Mouse (Mus musculus) macrophage (primary cell): ENCODE results near the gene DXBay18. TPM values are rescaled to one million over a fixed set of nuclear protein-coding genes. Genes with fewer than 3 reads are reported as not detected.
"Not testable (repeated sequence)": the region's sequence is repeated elsewhere in the genome, so short reads cannot be mapped to it uniquely, and the experiment has no call there.

Experiments used
- H3K27ac ChIP-seq: fragments of 350-480 bp; formaldehyde crosslinking; 2 replicates; pipeline ENCODE4 v1.9.0; 2021
- H3K36me3 ChIP-seq: fragments of 350-480 bp; formaldehyde crosslinking; 2 replicates; pipeline ENCODE4 v1.9.0; 2021; ENCODE audit errors: inconsistent target
- H3K4me3 ChIP-seq: fragments of 350-480 bp; formaldehyde crosslinking; 2 replicates; pipeline ENCODE4 v1.9.0; 2021; ENCODE audit errors: inconsistent target
- H3K79me2 ChIP-seq: fragments of 350-480 bp; formaldehyde crosslinking; 2 replicates; pipeline ENCODE4 v1.9.0; 2021; ENCODE audit errors: inconsistent target
- WGBS: methylation state at CpG from one replicate; pipeline ENCODE4 v1.1.7; 2026; ENCODE audit warnings: inconsistent platforms; ENCODE audit not compliant: missing documents; 5-methylcytosine and 5-hydroxymethylcytosine counted together
- polyA plus RNA-seq: library from polyadenylated mRNA; stranded (reverse); fragments of 250-400 nt; gene quantifications from 3 replicates; pipeline ENCODE4 v1.2.4, GENCODE M21; 2018; ENCODE audit warnings: inconsistent platforms
- total RNA-seq, 78 experiments: library from RNA; depleted of rRNA; stranded (reverse); fragments of 250-400 nt; gene quantifications; 1 replicate in 9 of 78; 2 replicates in 24 of 78; 3 replicates in 43 of 78; 4 replicates in 2 of 78; pipeline ENCODE4 v1.2.4; 2018; ENCODE audit warnings: inconsistent platforms in 56 of 78

Gene DXBay18
- total RNA-seq (2018; cell fraction: chromatin; rRNA removed): not detected
- total RNA-seq (2018; cell fraction: cytosol; rRNA removed): not detected
- not detected for total RNA-seq (2018; cell fraction: nucleus; rRNA removed)
- not detected in 3 replicates for polyA plus RNA-seq

- no CpG with 5 or more reads among the region's 7 CpGs for WGBS
- not testable (repeated sequence) for H3K27ac ChIP-seq, H3K36me3 ChIP-seq, H3K79me2 ChIP-seq, H3K4me3 ChIP-seq
Observed at GRCm38 (mm10) chrX:73149350-73149749, at the start of gene DXBay18. Gene DXBay18, minus strand, starts transcription at chrX:73149450.

DNA sequence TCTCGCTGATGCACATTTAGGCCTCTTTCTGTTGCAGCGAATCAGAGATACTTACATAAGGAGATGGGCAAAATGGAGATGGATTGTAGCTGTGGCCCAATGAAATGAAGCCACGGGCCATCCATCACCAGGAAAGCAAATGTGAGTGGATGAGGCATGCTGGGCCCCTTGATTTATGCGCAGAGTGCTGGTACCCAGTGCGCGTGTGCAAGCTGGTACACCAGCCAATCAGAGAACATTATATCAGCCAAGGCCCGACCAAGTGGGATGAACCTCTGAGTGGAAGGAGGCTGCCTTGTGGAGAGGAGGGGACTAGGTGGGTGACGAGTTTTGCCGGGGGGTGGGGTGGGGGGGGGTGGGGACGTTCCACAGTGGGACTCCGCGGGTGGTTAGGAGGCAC is 42.7 kb upstream of the DXBay18 start, which contains the start of gene Xlr3b:
Gene Xlr3b, plus strand, starts transcription at position 274 of the 400 bp plus-strand sequence.
- H3K36me3 ChIP-seq, H3K4me3 ChIP-seq, H3K27ac ChIP-seq, H3K79me2 ChIP-seq: not testable (repeated sequence)
- 90% methylated on average over 7 of the region's 12 CpGs for WGBS

- not testable (repeated sequence) for H3K4me3 ChIP-seq, H3K27ac ChIP-seq, H3K36me3 ChIP-seq, H3K79me2 ChIP-seq
- no CpG with 5 or more reads among the region's 15 CpGs for WGBS
Observed at GRCm38 (mm10) chrX:73176889-73177288, 27.6 kb upstream of the DXBay18 start, which contains the start of gene Spin2d. Gene Spin2d, minus strand, starts transcription at chrX:73176989.

DNA sequence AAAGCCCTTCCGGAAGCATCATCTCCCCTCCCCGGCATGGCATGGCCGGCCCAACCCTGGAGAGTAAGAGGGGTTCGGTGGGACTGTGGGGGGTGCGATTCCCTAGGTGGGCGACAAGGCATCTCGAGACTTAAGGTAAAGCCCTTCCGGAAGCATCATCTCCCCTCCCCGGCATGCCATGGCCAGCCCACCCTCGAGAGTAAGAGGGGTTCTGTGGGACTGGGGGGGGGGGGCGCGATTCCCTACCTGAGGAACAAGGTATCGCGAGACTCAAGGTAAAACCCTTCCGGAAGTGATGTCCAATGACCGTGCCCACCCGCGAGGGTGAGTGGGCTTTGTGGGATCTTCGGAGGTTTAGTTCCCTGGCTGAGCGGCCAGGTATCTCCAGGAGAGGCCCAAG is 754 bp downstream of the DXBay18 start, which contains the start of gene Xlr5b:
Gene Xlr5b, plus strand, starts transcription at position 301 of the 400 bp plus-strand sequence.
- not testable (repeated sequence) for H3K79me2 ChIP-seq, H3K36me3 ChIP-seq, H3K4me3 ChIP-seq, H3K27ac ChIP-seq
- no CpG with 5 or more reads among the region's 20 CpGs for WGBS

DNA sequence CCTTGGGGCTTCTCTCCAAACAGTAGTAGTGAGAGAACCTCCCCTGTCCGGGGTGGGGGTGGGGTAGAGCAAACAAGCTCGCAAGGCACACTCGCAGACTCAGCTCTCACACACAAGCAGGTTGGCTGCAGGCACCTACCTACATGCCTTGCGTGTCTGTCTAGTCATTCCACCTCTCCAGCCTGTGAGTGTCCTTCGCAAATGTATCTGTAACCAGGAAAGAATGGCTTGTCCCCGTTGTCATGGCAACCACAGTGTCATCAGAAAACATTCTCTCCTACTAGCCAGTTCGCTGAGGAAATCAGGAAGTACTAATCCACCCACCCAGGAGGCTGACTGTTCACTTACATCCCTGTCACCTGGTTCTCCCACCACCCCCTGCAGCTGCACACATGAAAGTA is 6.0 kb downstream of the DXBay18 start:
- H3K36me3 ChIP-seq: not testable (repeated sequence)

DNA sequence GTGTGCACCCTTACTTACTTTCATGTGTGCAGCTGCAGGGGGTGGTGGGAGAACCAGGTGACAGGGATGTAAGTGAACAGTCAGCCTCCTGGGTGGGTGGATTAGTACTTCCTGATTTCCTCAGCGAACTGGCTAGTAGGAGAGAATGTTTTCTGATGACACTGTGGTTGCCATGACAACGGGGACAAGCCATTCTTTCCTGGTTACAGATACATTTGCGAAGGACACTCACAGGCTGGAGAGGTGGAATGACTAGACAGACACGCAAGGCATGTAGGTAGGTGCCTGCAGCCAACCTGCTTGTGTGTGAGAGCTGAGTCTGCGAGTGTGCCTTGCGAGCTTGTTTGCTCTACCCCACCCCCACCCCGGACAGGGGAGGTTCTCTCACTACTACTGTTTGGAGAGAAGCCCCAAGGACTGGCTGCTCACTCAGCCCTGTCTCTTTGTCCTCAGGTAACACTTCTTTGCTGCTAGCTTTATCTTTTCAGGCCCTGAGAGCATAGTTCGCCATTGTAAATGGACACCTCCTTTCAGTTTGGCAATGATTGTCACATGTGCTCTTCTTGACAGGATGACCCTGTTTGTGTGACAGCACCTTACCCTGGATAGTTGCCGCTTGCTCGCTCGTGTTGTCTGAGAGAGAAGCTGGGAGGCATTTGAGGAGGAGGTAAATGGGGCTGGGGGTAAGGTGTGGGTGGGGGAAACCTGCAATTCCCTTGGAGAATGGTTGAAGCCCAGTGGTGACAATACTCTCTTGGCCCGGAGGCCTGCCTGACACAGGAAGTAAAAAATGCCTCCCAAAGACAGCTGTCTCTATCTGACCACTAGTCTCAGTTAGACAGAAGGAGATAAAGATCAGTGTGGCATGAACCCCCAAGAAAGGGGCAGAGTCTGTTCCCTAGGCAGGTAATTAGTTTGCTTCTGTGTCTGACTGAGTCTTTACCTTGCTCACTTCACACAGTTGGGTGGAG is 26.1 kb downstream of the DXBay18 start:
- H3K79me2 ChIP-seq, H3K36me3 ChIP-seq, H3K27ac ChIP-seq, H3K4me3 ChIP-seq: not testable (repeated sequence)
- WGBS: no CpG with 5 or more reads among the region's 12 CpGs

More for the DNA sequence above, 6.0 kb downstream of the DXBay18 start:
- H3K27ac ChIP-seq, H3K79me2 ChIP-seq, H3K4me3 ChIP-seq: not testable (repeated sequence)
- no CpG with 5 or more reads among the region's 7 CpGs for WGBS

- no CpG with 5 or more reads among the region's 7 CpGs for WGBS
- H3K36me3 ChIP-seq, H3K79me2 ChIP-seq, H3K27ac ChIP-seq, H3K4me3 ChIP-seq: not testable (repeated sequence)
Observed at GRCm38 (mm10) chrX:73116747-73117146, 32.5 kb downstream of the DXBay18 start, which contains the start of gene Gm14685. Gene Gm14685, plus strand, starts transcription at chrX:73117047.

DNA sequence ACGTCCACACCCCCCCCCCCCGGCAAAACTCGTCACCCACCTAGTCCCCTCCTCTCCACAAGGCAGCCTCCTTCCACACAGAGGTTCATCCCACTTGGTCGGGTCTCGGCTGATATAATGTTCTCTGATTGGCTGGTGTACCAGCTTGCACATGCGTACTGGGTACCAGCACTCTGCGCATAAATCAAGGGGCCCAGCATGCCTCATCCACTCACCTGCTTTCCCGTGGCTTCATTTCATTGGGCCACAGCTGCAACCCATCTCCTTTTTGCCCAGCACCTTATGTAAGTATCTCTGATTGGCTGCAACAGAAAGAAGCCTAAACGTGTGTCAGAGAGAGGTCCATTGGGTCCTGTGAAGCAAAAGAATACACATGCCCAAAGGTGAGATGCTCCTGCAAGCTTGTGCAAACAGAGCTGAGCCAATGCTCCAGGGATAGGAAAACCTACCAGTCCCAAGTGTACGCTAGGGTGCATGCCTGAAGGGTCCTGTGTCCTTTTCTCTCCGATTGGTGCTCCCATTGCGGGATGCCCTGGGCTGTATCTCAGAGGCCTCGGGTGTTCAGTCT is 52.2 kb downstream of the DXBay18 start, which contains the start of gene Xlr3a:
Gene Xlr3a, minus strand, starts transcription at position 155 of the 568 bp plus-strand sequence.
- WGBS: 86% methylated on average over 13 of the region's 13 CpGs
- not testable (repeated sequence) for H3K4me3 ChIP-seq, H3K27ac ChIP-seq, H3K36me3 ChIP-seq, H3K79me2 ChIP-seq

Other genes starting within 250 kb of the DXBay18 start
- 44.0 to 88.1 TPM (median 45.2 TPM) in 3 replicates for gene Cetn2, start 231.0 kb downstream of the DXBay18 start, polyA plus RNA-seq
- 17.8 to 25.0 TPM (median 21.0 TPM) in 3 replicates for gene Nsdhl, start 230.9 kb downstream of the DXBay18 start, polyA plus RNA-seq
- not detected in 3 replicates for gene Zfp185, start 162.1 kb downstream of the DXBay18 start, polyA plus RNA-seq
- gene Pnma5, start 112.3 kb downstream of the DXBay18 start, polyA plus RNA-seq: not detected in 3 replicates
- gene Pnma3, start 84.7 kb downstream of the DXBay18 start, polyA plus RNA-seq: not detected in 3 replicates
- gene Xlr4a, start 67.0 kb downstream of the DXBay18 start, polyA plus RNA-seq: 1.4 to 5.2 TPM (median 2.2 TPM) in 3 replicates
- 0.35 TPM in 1 of 3 replicates, not detected in the others for gene Xlr3a, start 52.4 kb downstream of the DXBay18 start, polyA plus RNA-seq
- gene Gm14685, start 32.4 kb downstream of the DXBay18 start, polyA plus RNA-seq: not detected in 3 replicates
- not detected in 3 replicates for gene Xlr5b, start 654 bp downstream of the DXBay18 start, polyA plus RNA-seq
- not detected in 3 replicates for gene Spin2d, start 27.5 kb upstream of the DXBay18 start, polyA plus RNA-seq
- gene Xlr3b, start 42.8 kb upstream of the DXBay18 start, polyA plus RNA-seq: 1.6 to 2.5 TPM (median 1.8 TPM) in 3 replicates
- 3.1 to 6.6 TPM (median 5.2 TPM) in 3 replicates for gene Xlr4b, start 64.9 kb upstream of the DXBay18 start, polyA plus RNA-seq
- gene F8a, start 78.8 kb upstream of the DXBay18 start, polyA plus RNA-seq: 1.2 to 3.4 TPM (median 2.6 TPM) in 3 replicates
- gene Xlr4c, start 93.7 kb upstream of the DXBay18 start, polyA plus RNA-seq: 0.25 to 0.36 TPM (median 0.29 TPM) in 3 replicates
- gene Xlr3c, start 115.9 kb upstream of the DXBay18 start, polyA plus RNA-seq: not detected in 3 replicates
- not detected in 3 replicates for gene Xlr5a, start 143.5 kb upstream of the DXBay18 start, polyA plus RNA-seq
- not detected in 3 replicates for gene Xlr5c, start 143.5 kb upstream of the DXBay18 start, polyA plus RNA-seq
- gene Gm45015, start 187.4 kb upstream of the DXBay18 start, polyA plus RNA-seq: not detected in 3 replicates
- 6.6 to 8.1 TPM (median 7.9 TPM) in 3 replicates for gene Zfp275, start 193.2 kb upstream of the DXBay18 start, polyA plus RNA-seq
- gene Gm18336, start 249.3 kb upstream of the DXBay18 start, polyA plus RNA-seq: not detected in 3 replicates